Mouse (Mus musculus) spleen, postnatal 10 days (tissue): Measurements from ENCODE around the gene Gm20388.

Source experiments
- DNase-seq, 2 experiments: peaks; one replicate each; pipeline ENCODE4 v3.0.0; 2021 to 2022; ENCODE audit warnings: low spot score in 2 of 2

Gm20388 gene

DNA sequence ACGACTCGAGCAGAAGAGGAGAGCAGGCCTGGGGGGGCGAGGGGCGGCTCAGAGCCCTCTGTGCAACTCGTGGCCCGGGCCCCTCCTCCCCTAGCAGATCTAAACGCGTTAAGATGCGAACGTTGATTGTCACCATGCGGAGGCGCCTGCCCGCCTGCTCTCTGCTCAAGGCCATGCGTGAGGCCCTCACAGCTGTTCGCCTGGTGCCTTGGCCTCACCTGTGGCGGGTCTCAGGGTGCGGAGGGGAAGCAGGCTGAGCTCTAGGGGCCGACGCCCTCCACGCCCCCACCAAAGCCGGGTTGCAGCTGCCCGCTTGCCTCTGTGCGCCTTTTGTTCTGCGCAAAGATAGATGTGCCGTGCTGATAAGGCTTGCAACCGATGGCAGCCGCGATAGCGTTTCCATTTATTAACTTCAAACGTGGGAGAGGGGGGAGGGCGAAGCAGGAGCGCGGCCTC, 2373.6 kb downstream of the Gm20388 start:
- peak; percentile 75 to 77 for DNase-seq

DNA sequence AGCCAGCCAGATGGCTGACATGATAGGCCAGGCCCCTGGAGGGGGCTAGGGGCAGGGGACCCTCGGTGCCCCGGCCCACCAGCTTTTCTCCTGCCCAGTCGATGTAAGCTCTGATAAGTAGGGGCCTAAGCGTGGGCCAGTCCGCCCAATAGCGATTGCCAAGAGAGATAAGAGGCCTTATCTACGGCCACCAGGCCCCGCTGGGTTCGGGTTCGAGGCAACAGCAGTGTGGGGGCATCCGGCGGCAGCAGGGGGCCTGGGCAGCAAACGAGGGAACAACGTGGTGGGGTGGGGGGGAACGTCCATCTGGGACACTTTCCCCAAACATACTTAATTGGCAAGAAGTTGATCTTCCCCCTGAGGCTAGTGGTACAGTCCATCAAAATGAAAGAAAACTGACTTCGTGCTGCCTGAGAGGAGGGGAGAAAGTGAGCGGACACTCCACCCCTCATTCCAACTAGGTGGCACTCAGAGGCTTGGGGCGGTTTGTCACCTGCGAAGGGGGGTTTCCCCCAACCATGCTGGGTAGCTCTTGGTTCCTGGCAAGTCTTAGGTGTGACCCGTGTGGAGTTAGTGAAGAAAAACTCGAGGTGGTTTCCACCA, 2374.1 kb downstream of the Gm20388 start:
- DNase-seq: peak; percentile 67 to 77

DNA sequence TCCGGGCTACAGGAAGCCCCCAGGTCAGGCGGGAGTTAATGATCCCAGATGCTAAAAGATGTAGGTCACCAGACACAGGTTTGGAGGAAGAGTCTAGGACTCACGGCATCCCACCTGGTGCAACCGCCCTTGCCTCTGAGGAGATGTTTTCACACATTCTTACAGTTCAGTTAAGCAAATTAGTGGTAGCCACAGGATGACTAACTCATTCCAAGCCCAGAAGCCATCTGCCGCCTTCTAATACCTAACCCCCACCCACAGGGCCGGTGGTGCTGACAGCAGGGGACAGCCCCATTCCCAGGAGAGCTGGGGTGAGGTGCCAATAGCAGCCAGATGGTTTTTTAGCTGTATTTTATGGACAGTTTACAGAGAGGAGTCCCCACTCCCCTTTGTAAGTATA, 2375.1 kb downstream of the Gm20388 start:
- peak; percentile 75 to 77 for DNase-seq

DNA sequence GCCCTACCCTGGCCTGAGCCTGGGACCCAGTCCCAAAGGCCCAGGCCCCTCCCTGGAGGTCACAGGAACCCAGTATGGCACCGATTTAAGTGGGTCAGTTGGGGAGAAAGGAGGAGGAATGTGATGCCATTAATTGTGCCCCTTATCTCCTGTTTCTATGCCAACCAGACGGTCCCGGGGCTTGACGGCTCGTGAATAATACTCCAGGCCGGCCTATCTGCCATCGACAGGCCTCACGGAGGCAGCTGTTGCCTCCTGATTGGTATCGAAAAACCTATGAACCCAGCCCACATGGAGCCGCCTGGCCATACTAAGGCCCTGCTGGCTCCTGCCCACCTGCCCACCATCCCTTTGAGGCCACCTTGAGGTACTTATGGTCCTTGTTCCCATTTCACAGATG, 2376.3 kb downstream of the Gm20388 start:
- DNase-seq: peak; percentile 78 to 85

DNA sequence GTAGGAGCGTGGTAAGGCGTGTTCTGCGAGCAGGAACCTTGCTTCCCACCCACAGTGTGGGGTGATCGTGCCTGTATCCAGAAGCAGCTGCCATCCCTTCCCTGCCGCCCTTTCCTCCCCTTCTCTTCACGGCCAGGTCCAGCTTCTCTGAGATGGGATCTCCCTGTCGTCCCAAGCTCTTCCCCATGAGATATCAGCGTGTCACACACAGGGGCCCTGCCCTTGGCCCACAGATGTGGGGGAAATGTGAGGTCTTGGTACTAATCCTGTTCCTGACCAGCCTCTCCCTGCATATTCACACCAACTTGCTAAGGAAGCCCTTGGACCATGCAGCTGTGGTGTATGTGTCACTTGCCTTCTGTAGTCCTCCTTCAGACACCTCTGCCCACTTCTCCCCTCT, 2377.1 kb downstream of the Gm20388 start:
- DNase-seq: no peak

DNA sequence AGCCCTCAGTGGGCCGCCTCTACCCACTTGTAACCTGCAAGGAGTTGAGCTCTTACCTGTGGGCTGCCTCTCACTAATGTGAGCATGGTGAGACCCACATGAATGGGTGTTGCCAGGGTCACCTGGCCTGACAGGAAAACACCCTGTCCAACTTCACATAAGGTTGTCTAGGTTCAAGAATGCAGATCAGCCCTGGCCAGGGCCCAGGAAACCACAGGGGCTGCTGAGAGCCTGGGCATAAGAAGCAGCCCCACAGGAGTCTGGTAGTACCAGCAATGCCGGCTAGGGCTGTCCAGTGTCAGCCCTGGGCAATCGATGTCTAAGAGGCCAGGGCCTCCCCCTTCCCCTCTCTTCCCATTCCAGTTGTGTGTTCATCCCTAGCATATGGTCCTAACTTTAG, 2377.7 kb downstream of the Gm20388 start:
- no peak for DNase-seq

DNA sequence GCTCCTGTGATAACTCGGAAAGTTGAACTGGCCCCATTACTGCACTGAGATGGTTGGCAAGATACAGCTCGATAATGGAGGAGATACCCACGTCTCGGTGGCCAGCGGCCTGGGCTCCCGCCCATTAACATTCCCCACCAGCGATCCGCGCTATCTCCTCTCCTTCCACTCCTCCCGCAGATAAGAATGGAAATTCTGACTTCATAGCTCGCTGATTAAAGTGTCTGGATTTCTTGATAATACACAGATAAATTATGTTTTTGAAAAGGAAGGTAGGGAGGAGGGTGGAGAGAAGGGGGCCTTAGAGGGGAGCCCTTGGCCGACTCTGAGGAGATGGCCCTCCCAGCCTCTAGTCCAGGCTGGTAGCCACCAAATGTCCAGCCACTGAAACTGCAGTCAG, 2380.4 kb downstream of the Gm20388 start:
- no peak for DNase-seq

DNA sequence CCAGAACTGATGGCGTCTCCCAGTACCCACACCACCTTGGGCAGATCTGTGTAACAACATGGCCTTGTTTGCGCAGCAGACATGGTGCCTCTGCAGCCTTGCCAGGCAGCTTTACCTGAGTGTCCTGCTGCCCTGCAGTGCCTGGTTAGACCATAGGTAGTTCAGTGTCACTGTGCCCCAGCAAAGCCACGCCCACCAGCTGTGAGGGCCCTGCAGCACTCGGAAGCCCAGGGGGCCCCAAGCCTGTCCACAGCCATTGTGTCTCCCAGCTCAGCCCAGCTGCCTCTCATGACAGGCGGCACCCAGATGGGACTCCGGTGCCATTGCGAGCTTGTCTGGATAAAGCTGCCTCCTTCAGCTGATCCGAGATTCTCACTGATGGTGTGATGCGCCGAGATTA, 2380.9 kb downstream of the Gm20388 start:
- DNase-seq: peak; percentile 44 to 68

DNA sequence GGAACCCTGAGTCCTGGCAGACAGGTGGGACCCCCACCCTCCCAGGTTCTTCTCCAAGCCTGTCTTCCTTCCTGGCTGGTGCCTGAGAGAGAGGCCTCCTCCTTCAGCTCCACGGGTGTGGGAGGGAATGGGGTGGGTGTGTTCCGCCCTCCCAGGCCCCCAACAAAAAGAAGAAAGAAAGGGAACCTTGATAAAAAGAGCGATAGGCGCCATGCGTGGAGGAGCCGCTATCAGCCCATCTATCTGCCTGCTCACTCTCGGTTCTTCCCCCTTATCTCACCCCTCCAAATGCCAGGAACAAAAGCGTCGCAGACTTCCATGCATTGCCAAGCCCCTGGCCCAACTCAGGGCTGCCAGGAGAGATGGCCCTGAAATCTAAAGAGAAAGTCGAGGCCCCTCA, 2382.8 kb downstream of the Gm20388 start:
- DNase-seq: no peak

DNA sequence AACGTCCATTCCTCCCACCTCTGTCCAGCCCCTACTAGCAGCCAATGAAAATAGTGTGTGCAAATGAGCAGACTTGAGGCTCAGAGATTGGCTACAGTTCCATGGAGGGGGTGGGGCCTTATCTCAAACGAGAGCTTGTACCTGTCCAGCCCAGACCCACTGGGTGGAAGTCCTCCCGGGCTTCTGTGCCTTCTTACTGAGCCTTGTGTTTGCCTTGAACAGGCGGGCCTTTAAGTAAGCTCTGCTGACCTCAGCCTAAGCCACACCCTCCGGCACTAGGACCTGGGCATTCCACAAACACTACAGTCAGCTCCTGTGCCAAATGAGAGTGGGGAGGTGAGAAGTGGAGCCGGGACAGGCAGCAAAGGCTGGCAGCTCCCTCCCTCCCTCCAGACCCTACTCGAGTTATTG, 2383.6 kb downstream of the Gm20388 start:
- peak in 1 of 2 experiments; percentile 76 for DNase-seq

DNA sequence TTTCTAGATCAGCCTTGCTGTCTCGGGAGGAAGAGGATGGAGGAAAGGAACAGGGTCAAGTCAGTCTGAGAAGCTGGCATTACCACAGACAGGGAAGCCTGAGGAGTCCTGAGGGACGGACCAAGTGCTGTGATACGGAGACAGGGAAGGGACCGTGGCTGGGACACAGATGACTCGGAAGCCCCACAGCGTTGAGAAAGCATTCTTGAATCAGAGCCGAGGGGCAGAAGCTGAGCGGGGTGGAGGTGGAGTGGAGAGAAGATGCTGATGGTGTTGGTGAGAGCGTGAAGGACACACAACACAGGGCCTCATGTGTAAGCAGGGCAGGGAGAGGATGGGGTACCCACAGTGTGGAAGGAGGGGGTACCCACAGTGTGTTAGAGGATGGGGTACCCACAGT, 2384.7 kb downstream of the Gm20388 start:
- no peak for DNase-seq

DNA sequence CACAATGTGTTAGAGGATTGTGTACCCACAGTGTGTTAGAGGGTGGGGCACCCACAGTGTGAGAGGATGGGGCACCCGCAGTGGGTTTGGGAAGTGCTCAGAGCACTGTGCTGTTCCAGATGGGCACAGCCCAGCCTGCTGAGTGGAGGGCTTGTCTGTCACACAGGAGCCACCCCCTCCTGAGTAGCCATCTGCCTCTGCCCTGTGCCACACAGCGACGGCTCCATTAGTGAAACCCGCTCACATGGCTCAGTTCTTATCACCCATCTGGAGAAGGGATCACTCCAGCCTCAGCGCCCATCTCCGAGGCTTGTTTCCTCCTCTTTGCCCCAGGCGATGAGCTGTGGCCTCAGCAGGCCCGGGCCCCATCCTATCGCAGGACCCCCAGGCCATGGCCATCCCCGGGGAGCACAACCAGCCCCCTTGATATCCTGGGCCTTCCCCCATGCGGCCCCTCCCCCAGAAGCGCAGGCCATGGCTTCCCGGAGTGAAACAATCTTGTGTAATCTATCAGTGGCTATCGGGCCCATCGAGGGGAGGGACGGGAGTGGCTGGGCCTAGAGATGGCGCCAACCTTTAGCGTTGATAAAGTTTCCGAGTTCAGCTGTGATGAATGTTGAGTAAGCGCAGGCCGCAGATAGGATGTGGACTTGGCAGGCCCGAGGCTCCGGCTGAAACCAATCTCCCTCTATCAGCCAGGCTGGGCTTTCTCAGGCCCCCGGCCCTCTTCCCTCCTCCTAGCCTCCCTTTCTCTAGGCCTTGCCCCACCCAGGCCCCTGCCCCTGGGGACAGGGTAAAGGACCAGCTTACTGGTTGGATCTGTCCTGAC, 2385.7 kb downstream of the Gm20388 start:
- no peak for DNase-seq

DNA sequence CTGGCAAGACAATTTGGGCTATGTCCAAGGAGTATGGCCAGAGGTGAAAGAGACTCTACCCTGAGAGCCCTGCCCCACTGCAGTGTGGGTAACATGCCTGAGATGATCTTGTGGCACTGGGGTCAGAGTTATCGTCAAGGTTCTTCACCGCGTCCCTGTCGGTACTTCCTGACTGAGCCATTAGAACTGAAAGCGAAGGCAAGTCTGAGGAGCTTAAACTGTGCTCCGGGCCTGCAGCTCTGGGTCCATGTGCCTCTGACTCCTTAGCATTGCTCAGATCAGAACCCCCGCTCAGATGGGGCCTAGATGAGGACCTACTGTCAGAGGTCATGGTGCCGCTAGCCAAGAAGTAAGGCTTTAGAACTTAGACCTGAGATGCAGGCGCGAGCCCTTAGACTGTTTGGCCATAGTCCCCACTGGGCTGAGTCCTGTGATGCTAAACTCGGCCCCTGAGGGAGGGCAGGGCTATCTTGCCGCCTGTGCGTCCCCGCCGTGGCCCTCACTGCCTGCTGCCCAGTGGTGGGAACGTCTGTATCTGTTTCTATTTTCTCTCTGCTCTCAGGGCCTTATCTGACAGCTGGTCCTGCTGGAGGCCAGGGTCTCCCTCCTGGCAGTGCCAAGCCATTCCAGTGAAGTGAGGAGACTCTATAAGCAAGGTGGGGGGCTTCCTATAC, 2389.1 kb downstream of the Gm20388 start:
- DNase-seq: no peak

DNA sequence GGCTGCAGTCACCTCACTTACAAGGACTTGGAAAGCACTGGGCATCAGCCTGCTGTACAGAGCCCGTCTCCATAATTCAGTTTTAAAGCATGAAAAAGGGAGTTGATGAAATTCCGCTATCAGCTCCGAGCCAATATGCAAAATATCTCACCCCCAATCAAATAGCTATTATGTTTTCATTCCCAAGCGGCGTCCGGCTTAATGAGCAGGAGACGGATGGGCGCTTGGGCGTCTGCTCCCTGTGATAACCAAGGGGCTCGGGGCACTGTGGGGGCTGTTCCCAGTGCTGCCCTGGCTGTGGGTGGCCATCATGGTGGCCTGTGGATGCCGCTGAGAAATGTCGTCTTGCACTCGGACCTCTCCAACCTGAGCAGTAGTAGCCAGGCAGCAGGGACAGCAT, 2390.4 kb downstream of the Gm20388 start:
- no peak for DNase-seq

DNA sequence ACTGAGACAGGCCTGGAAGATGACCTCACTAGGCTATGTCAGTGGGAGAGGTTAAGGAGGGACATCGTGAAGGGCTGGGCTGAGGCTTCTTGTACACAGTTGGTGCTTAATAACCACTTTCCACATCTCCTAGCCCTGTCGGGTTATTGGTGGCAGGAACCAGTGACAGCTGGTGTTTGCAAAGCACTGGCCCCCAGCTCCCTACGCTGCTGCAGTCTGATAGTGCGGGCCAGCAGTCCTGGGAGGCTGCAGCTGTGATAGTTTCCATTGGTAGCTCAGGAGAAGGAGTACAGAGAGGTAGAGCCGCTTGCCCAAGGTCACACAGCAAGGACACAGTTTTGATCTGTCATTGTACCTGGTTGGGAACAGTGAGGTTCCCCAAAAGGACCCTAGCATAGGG, 2391.2 kb downstream of the Gm20388 start:
- DNase-seq: no peak

DNA sequence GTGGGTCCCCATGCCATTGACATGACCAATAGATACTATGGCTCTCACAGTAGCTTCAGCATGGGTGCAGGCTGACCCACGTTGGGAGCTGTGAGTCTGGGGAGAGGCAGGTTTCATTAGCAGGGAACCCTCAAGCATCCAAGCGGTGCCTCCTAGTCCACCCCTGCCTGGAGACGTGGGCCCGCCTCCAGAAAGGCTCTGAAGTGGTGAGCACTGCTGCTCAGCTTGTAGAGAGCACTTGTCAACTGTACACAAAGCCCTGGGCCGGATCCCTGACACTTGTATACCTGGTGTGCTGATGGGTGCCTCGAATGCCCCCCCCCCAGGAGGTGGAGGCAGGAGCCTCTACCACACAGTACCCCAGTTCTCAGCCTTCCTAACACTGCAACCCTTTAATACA, 2392.8 kb downstream of the Gm20388 start:
- DNase-seq: no peak

DNA sequence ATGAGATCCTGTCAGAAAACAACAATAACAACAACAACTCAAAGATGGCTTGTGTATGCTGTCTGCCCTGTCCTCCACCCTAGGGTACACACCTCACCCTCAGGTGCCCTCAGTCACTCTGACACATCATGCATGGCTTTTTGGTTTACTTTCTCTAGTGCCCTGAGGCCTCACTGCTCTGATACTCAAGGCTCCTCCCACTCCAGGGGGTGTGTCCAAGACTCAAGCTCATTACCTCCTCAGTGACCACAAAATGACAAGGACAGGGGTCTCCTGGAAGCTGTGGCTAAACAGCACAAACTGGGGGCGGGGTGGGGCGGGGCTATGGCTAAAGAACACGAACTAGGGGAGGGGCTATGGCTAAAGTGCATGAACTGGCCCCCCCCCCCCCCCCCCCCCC, 2393.4 kb downstream of the Gm20388 start:
- DNase-seq: peak in 1 of 2 experiments; percentile 67

DNA sequence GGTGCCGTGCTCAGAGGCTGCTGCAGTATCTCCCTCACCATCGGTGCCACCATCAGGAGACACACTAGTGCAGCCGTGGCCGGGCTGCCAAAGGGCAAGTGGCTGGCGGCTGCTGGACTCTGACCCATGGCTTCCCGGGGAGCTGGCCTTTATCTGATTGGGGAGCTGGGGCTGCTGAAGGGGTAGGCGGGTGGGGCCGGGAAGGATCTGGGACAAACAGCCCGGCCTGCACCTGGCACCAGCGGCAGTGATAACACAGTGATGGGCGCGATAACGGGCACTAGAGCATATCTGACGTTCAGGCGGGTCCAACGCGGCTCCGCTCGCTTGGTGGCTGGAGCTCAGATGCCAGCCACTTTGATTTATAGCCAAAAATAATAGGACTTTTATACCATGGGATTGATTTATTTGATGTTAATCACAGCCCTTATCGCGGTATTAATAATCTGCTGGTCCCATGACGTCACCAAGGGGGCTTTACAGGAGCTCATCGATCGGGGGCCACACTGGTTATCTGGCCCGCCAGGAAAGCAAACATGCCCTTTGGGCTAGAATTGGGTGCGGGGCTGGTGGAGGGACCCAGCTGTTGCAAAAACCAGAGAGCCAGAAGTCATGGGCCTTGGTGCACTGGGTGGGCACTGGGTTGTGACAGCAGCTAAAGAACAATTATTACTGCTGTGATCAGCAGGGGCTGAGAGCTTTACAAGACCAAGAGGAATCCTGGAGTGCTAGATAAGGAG, 2396.2 kb downstream of the Gm20388 start:
- no peak for DNase-seq

DNA sequence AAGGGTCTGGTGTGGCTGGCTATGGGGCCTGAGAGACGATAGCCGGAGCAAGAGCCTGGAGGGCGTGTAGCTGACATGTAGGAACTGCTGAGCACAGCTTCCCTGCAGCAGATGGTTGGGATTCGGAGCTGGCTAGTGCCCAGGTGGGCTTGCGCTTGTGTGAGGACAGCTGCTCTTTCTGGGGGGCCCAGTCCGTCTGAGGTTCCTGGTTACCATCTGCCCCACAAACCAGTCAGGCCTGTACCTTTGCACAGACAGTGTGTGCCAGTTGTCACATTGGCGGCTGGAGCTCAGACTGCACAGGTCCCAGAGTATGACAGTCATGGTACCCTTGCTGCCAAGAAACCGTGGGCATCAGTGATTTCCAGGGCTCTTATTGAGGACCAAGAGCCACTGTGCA, 2397.2 kb downstream of the Gm20388 start:
- DNase-seq: no peak

DNA sequence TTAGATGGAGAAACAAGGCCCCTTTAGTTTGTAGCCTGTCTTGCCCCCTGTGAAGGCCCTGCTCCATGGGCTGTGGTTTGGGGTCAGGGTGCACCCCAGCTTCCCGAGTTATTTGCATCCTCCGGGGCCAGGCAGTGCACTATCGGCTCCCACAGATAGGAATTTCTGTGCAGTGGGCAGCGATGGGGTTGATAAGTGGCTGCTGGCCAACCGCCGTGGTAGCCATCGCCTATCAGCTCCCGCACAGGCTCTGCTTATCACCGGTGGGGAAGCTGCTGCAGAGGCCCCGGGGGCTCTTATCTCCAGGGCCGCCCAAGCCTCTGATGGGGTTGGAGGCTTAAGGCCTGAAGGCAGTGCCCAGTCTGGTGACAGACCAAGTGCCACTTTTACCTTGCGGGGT, 2398.6 kb downstream of the Gm20388 start:
- DNase-seq: peak; percentile 81 to 84

DNA sequence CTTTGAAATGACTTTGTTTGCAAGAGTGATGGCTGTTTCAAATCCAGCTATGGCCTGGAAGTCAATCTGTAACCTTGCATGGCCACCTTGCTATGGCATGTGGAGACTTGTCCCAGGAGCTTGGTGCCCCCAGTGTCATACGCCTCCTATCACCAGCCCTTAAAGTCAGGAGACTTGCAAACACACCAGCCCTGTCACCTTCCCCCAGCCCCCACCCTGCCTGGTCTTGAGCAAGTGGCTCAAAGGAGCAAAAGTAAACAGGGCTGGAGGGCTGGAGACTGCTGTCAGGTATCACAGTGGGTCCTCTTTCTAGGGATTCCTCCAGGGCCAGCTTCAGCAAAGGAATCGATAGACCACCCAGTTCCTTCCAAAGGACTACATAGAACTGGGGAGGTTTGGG, 2400.5 kb downstream of the Gm20388 start:
- no peak for DNase-seq

DNA sequence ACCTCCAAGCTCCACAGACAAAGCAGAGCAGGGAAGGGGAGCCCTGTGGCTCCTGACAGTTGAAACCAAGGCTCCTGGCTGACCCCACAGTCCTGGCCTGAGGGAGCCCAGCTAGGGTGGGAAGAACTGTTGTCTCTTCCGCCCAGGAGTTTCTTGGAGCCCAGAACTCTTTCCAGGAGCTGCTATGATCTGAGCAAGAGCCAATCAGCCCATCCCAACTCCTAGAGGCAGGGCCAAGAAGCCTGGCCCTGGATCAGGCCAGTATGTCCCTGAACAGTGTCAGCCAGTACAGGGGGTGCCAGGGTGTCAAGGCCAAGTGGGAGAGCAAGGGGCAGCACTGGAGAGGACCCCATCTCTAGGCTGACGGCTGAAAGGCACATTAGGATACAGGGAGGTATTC, 2401.9 kb downstream of the Gm20388 start:
- no peak for DNase-seq
